Mouse (Mus musculus) limb, embryonic 11.5 days (tissue): Measurements from ENCODE around the gene Rfx3. TPM values are rescaled to one million over a fixed set of nuclear protein-coding genes. Genes with fewer than 3 reads are reported as not detected.

ENCODE experiments used
- ATAC-seq: fragments of 200-750 bp; cut with Nextera tagmentation; 2 replicates; pipeline ENCODE4 v1.8.0; 2017; ENCODE audit warnings: low read depth; ENCODE audit not compliant: insufficient number of reproducible peaks, low FRiP score, low TSS enrichment
- DNase-seq: peaks from one replicate; pipeline ENCODE4 v3.0.0-alpha.2; 2015; ENCODE audit warnings: low spot score
- H3K27ac ChIP-seq: fragments of 300-500 bp; sonication (generic); replicated peaks from 2 replicates; pipeline ENCODE4 v1.5.1; 2014; ENCODE audit warnings: low read depth, mild to moderate bottlenecking, low read length
- H3K27me3 ChIP-seq: fragments of 300-500 bp; sonication (generic); 2 replicates; pipeline ENCODE4 v1.6.1; 2014; ENCODE audit warnings: mild to moderate bottlenecking, low read length, mixed read lengths; ENCODE audit not compliant: control insufficient read depth, insufficient read depth
- H3K36me3 ChIP-seq: fragments of 300-500 bp; sonication (generic); 2 replicates; pipeline ENCODE4 v1.6.1; 2014; ENCODE audit warnings: mild to moderate bottlenecking, low read length, moderate library complexity, mixed read lengths; ENCODE audit not compliant: control insufficient read depth, insufficient read depth
- H3K4me1 ChIP-seq: fragments of 300-500 bp; sonication (generic); 2 replicates; pipeline ENCODE4 v1.6.1; 2014; ENCODE audit warnings: low read length, mixed read lengths; ENCODE audit not compliant: control insufficient read depth, insufficient read depth
- H3K4me2 ChIP-seq: fragments of 300-500 bp; sonication (generic); 2 replicates; pipeline ENCODE4 v1.6.1; 2014; ENCODE audit warnings: low read depth, mild to moderate bottlenecking, moderate library complexity; ENCODE audit not compliant: severe bottlenecking
- H3K4me3 ChIP-seq: fragments of 300-500 bp; sonication (generic); 2 replicates; pipeline ENCODE4 v1.5.1; 2014; ENCODE audit warnings: low read depth, low read length
- H3K9ac ChIP-seq: fragments of 300-500 bp; sonication (generic); 2 replicates; pipeline ENCODE4 v1.6.1; 2014; ENCODE audit warnings: mild to moderate bottlenecking, low read length
- H3K9me3 ChIP-seq: fragments of 300-500 bp; sonication (generic); 2 replicates; pipeline ENCODE4 v1.6.1; 2016; ENCODE audit warnings: low read length; ENCODE audit not compliant: control insufficient read depth
- WGBS: fragments of 180-500 bp; shearing (Covaris S2); extraction: QIAGEN DNeasy Blood & Tissue Kit; methylation state at CpG from one replicate; pipeline ENCODE4 v1.1.7; 2014; 5-methylcytosine and 5-hydroxymethylcytosine counted together
- polyA plus RNA-seq: library from polyadenylated mRNA; unstranded; fragments of >200 nt; fragmentation: Nextera tagmentation; extraction: Ambion mirVana; gene quantifications from 2 replicates; pipeline ENCODE4 v1.2.1, GENCODE M21; 2014

Rfx3 gene
- polyA plus RNA-seq, 1 experiment from 2014 or later, result 20.5 TPM

- DNase-seq, result no peak
- WGBS, result 93% methylated on average over 1 of the region's 1 CpGs
- no peak overlapping the region for H3K4me2 ChIP-seq
Measured at GRCm38 (mm10) chr19:27747301-27747700, 263.7 kb downstream of the Rfx3 start.

GRCm38 (mm10) chr19:27738908-27739307 is 272.1 kb downstream of the Rfx3 start:
- H3K4me2 ChIP-seq, result no peak overlapping the region
- no peaks in the 10 kb centered on the region for H3K36me3 ChIP-seq
- ATAC-seq, result no peak
- no peak overlapping the region for H3K9ac ChIP-seq
- no peaks in the 10 kb centered on the region for H3K9me3 ChIP-seq
- no peak overlapping the region for H3K27ac ChIP-seq
- WGBS, result 69% methylated on average over 8 of the region's 8 CpGs
- H3K4me1 ChIP-seq, result no peaks in the 10 kb centered on the region
- H3K4me3 ChIP-seq, result no peak overlapping the region
- no peak for DNase-seq
- no peaks in the 10 kb centered on the region for H3K27me3 ChIP-seq

More at GRCm38 (mm10) chr19:27747301-27747700, 263.7 kb downstream of the Rfx3 start:
- Histone ChIP-seq H3K27me3 (no peaks in the 10 kb centered on the region), H3K27ac (no peak overlapping the region), H3K4me1 (no peaks in the 10 kb centered on the region), H3K4me3 (no peak overlapping the region), H3K9me3 (no peaks in the 10 kb centered on the region), H3K9ac (no peak overlapping the region), H3K36me3 (no peaks in the 10 kb centered on the region)
- no peak for ATAC-seq

GRCm38 (mm10) chr19:27736571-27736970 is 274.4 kb downstream of the Rfx3 start:
- Histone ChIP-seq H3K4me2 (no peak overlapping the region), H3K27me3 (no peaks in the 10 kb centered on the region), H3K9me3 (no peaks in the 10 kb centered on the region), H3K27ac (no peak overlapping the region), H3K9ac (no peak overlapping the region), H3K4me1 (no peaks in the 10 kb centered on the region), H3K4me3 (no peak overlapping the region), H3K36me3 (no peaks in the 10 kb centered on the region)
- no peak for DNase-seq
- no peak for ATAC-seq
- WGBS, result 72% methylated on average over 2 of the region's 2 CpGs

GRCm38 (mm10) chr19:27718931-27719330 is 292.0 kb downstream of the Rfx3 start:
- Histone ChIP-seq H3K4me1 (no peaks in the 10 kb centered on the region), H3K27ac (no peak overlapping the region), H3K9me3 (no peaks in the 10 kb centered on the region), H3K9ac (no peak overlapping the region), H3K36me3 (no peaks in the 10 kb centered on the region), H3K27me3 (no peaks in the 10 kb centered on the region), H3K4me3 (no peak overlapping the region), H3K4me2 (no peak overlapping the region)
- WGBS, result 77% methylated on average over 11 of the region's 11 CpGs
- DNase-seq (no peak), ATAC-seq (no peak)

- no peaks in the 10 kb centered on the region for H3K36me3 ChIP-seq
- H3K9me3 ChIP-seq, result no peaks in the 10 kb centered on the region
- no peak overlapping the region for H3K9ac ChIP-seq
- no peak overlapping the region for H3K4me3 ChIP-seq
- no peak overlapping the region for H3K4me2 ChIP-seq
- H3K4me1 ChIP-seq, result no peaks in the 10 kb centered on the region
- no peaks in the 10 kb centered on the region for H3K27me3 ChIP-seq
- DNase-seq (no peak), ATAC-seq (no peak)
- no peak overlapping the region for H3K27ac ChIP-seq
Measured at GRCm38 (mm10) chr19:27716274-27716673, 294.7 kb downstream of the Rfx3 start.
